Mouse (Mus musculus) layer of hippocampus, postnatal 25 days (tissue): Measurements from ENCODE around the gene Lbhd2. TPM values are rescaled to one million over a fixed set of nuclear protein-coding genes. Genes with fewer than 3 reads are reported as not detected.

Experiments
- DNase-seq, 2 experiments: peaks; one replicate each; pipeline ENCODE4 v3.0.0; 2022; ENCODE audit warnings: mixed read lengths in 2 of 2, low spot score in 1 of 2; ENCODE audit errors: extremely low spot score in 1 of 2
- total RNA-seq, 2 experiments: library from RNA; stranded (reverse); gene quantifications; 2 replicates each; pipeline ENCODE4 v1.2.3; 2021

The Lbhd2 gene
- total RNA-seq, 2 experiments from 2014 or later: 0.86 TPM; not detected in 1

DNA sequence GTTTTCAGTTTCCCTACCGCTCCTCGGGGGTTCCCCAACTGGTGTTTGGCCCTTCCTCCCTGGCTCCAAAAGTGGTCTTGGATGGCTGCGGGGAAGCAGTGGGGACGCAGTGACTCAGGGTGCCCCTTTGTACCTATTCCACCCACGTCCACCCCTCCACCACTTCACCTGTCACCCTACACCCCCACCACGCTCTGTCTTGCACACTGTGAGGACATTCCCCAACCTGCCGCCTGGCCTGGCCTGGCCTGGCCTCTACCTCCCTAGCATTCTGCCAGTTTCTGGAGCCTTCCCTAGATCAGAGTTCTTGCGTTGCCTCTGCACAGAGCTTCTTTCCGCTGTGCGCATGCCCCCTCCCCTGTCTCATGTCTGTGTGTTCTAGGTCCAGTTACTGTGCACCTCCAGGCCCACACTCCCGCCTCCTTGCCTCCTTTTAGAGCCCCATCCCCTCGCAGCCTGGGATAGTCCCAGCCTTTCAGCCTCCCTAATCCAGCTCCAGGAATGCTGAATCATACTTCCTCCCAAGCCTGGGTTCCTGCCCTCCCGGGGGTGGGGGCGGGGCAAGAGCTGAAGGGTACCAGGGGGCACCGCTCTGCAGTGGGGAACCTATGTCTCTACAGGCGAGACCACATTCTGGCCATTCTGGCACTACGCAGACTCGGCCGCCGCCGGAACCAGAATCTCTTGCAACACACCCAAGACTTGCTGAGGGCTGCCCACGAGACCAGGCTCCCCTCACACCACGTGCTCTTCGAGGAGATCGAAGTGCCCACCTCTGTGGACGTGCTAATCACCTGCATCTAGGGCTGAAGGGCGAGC lies 23.6 kb downstream of the Lbhd2 start:
- no peak for DNase-seq

DNA sequence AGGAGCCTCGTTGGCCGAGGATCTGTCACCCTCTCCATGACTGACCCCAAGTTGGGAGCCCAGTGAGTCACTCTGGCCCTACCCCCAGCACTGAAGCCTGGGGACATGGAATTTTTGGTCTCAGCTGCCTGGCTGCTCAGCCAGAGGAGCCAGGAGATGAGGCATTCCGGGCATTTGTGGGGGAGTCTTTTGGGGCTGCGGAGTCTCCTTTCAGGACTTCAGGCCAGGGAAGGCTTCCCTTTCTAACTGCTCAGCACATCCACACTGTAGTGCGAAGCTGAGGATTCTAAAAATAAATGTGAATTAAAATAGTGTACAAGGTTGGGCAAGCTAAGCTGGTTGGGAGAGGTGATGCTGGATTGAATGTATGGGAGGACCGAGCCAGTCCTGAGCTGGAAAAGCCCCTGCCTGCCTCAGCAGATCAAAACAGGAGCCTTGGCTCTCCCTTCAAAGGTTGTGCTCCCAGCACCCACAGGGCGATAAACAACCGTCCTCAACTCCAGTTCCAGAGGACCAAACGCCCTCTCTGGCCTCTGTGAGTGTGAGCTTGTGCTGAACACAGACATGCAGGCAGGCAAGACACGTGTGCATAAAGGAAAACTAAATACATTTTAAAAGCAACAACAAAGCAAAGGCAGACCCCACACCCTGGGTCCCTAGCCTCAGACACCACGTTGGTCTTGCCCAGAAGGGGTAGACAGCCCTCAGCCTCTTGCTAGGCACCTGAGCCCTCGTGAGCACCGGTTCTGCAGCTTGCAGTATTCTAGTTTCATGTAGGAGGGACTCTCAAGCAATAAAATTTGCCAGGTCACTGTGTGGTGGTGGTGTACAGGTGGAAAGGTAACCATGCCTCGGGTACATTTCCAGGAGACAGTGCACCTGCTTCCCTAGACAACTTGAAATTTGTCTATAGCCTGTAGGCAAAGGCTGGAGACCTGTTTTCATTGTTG lies 24.5 kb downstream of the Lbhd2 start:
- no peak for DNase-seq

DNA sequence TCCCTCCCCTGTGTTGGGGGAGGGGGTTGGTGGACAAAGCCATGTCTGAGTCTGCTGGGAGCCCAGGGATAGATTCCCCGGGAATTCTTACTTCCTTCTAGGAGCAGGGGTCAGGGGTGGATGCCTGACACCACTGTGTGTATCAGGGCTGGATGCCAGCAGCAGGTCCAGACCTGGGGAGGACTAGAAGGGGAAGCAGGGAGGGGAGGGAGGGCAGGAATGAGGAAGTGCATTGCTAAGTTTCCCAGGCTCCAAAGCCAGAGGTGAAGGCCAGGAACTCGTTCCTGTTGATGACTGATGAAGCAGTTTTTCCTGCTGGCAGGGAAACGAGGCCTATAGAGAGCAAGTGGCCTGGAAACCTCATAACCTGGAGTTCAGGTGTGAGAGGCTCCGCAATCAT lies 25.5 kb downstream of the Lbhd2 start:
- no peak for DNase-seq

DNA sequence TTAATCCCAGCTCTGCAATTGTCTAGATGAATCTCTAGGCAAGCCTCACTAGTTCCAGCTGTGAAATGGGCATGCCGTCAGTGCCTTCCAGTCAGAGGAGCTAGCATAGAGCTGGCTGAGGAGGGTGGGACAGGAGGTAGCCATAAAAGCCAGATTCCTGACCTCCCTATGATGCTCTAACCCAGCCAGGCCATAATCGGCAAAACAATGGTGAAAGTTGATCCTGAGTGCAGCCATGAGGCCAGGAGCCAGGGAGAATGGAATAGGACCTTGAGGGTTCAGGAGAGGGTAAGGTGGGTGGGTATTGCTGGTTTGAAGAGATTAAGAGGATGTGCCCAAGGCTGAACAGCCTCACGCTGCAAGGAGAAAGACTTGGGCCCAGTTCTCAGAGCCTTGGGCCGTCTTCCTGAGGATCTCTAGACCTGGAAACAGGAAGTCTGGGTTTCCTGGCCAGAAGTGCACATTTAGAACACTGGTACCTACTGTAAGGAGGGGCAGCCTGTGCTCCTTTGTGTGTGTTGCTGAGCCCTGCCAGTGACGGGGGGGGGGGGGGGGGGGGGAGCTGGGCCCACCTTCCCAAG lies 26.2 kb downstream of the Lbhd2 start:
- no peak for DNase-seq

DNA sequence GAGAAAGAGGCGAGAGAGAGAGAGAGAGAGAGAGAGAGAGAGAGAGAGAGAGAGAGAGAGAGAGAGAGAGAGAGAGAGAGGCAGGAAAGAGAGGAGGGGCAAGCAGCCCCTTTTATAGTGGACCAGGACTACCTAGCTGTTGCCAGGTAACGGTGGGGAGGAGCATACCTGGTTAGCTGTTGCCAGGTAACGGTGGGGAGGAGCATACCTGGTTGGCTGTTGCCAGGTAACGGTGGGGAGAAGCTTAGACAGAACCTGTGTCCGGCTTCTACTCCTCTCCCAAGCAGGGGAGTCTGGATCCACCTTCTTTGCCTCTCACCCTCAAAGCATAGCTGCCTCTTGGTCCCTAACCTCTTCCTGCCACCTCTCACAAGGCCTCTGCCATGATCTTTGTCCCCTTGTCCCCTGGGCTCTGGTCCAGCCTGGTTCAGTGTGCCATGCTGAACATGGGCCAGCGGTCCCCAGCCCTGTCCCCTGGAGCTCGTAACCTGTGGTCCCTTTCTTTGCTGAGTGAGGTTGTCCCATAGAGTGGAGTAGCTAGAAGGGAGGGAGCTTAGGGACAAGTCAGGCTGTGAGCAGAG lies 27.6 kb downstream of the Lbhd2 start:
- DNase-seq: no peak

DNA sequence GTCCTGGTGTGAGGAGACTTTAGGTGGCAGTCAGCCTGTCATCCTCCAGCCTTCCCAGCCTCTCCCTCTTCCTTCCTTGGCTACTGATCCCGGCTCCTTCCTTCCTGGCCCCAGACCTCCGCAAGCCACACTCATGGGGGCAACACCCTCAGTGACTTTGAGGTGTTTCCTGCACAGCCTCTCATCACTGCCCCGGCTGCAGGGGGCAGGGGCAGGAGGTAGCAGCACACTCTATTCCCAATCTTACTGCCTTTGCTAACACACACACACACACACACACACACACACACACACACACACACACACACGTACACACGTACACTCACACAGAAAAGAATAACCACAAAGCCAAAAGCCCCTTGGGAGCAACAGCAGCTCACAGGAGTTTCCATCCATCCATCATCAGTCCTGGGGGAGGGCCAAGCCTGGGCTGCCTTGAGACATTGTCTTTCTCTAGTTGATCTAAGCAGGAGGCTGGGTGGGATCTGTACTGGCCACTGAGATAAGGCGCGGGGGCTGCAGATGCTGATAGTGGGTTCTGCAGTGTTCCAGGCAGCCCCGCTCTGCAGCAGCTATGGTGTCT lies 28.2 kb downstream of the Lbhd2 start:
- DNase-seq: no peak

DNA sequence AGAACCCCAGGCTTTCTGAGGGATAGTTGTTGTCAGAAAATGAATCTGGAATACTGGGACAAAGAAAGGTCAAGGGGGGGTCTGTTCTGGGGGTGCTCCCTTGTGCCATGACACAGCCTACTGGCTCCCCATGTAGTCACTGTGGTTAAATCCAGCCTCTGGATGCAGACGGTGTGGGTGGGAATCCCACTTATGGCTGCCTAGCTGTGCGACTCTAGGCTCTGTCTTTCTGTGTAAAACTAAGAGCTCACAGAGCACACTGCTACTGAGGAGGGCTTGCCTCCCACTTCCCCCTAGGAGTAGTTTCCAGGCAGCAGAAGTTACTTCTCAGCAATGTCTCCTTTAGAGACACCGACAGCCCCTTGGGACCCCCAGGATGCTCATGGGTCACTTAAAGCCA lies 29.6 kb downstream of the Lbhd2 start:
- DNase-seq: no peak

DNA sequence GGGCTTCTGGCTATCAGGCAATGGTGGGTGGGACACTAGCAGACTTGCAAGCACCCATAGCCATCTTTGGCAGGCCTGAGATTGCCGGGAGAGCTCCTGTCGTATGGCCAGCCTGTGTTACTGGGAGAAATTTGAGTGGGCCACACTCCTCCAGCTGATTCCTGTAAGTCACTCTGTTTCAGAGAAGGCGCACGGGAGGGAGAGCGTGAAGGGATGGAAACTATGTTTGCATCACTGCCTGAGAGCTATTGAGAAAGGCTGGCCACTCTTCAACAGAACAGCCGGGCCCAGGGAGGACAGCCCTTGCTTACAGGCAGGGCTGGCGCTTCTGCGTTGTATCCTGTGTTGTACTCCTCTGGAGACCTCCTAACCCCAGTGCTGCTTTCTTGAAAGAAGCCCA lies 30.0 kb downstream of the Lbhd2 start:
- no peak for DNase-seq

DNA sequence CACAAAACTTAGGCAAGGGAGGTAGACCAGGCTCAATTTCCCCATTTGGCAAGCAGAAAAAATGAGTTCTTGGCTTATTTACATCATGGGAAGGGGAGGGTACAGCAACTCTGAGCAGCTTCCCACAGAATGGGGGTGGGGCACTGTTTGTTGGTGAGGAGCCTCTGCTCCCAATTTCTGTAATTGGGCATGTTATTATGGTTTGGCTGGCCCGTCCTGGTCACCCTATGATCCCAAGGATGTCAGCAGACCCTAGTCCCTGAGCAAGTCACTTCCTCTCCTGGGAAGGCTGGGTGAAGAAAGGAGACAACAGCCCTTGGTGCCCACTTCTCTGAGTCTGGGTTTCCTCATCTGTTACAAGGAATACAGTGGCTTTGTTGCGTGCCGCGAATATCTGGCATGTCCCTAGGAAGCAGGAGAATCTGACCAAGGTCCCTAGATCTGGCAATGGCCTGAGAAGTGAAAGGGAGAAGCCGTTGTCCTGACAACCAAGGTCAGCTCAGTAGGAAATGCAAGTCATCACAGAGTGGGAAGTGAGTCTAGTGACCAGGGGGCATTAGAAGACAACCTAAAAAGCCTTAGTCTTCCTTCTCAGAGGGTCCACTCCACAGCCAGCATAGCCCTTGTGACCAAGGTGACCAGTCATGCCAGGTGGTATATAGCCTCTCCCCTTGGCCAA lies 30.8 kb downstream of the Lbhd2 start:
- DNase-seq: no peak

DNA sequence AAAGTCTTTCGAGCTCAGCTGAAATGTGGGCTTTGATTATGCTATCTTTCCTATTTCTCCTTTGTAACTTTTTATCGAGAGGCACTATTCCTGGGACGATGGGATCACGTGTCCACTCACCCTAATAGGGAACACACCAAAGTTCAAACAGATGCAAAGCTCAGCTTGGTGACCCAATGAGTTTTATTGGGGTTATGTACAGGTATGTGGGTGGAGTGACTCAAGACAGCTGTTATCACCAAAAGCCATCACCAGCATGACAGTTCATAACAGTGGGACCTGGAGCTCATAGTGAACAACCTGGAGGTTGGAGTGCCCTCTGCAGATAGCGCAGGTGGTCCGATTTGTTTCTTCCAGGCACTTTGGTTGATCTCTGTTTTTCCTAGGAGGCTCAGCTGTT lies 32.2 kb downstream of the Lbhd2 start:
- DNase-seq: no peak

DNA sequence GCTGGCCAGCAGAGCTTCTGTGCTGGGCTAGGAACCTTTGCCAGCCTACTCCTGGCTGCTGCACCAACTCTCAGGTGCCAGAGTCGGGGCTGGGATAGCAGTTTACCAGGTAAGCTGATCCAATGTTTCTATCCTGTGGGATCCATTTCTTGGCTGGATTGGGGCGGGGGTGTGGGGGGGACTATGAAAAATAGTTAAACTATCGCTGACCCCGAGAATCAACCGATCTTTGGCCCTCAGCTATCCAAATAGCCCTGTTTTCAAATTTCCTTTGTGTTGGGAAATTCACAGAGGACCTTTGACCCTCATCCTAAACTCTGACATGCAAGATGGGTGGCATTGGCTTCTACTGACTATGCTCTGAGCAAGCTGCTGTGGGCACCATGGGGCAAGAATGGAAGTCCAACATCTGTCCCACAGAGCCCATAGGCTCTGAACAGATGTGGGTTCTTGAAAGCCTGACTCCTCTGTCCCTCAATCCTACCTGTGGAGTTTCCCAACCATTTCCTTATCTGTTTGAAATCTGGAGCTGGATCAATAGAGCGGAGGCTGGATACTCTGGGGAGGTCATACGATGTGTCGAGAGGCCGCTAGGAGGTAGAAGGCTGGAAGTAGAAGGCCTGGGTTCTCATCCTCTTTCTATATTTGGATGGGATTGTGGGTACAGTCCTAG lies 34.2 kb downstream of the Lbhd2 start:
- no peak for DNase-seq

DNA sequence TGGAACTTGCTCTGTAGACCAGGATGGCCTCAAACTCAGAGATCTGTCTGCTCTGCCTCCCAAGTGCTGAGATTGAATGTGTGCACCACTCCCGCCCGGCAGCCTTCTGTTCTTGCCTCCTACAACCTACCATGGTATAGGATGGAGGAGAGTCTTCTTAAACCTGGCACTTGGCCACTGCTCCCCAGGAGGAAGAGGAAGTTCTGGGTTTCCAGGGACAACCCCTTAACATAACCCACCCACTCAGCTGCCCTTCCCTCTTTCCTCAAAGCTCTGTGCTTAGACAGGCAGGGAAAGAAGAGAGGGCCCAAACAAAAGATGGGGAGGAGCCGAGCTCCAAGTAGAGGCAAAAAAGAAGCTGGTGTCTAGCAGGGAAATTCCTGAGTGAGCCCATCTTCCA lies 34.9 kb downstream of the Lbhd2 start:
- no peak for DNase-seq

DNA sequence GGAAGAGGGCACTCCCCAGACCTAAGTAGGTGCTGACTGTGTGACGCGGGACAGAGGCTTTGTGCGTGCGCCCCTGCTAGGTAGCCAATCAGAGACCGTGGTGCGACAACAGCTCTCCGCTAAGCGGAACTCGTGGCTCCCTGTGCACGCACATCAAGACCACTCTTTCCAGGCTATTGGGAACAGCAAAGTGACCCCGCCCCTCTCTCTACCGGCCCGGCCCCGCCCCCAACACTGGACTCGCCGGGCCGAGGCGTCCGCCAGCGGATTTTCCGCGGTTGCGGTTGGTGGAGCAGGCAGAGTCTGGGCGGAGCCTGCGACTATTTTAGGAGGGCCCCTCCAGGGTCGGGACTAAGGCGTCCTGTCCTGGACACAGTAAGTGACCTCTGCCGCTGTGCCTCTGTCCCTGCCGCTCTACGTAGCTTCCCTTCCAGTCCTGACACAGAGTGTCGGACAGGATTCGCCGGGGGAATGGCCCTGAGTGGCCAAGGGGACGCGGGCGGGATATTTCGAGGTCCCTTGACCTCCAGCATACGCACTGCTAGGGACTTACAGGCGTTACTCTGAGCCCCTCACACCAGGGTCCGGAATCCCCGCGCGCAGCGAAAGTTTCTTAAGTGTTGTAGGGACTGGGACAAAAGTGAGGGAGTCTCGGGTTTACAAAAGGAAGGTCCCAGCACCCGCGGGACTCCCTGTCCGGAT lies 35.9 kb downstream of the Lbhd2 start, which contains the start of gene Tnfaip2:
Tnfaip2 (plus strand) TSS at position 161 of the 702 bp plus-strand sequence.
- DNase-seq: no peak

DNA sequence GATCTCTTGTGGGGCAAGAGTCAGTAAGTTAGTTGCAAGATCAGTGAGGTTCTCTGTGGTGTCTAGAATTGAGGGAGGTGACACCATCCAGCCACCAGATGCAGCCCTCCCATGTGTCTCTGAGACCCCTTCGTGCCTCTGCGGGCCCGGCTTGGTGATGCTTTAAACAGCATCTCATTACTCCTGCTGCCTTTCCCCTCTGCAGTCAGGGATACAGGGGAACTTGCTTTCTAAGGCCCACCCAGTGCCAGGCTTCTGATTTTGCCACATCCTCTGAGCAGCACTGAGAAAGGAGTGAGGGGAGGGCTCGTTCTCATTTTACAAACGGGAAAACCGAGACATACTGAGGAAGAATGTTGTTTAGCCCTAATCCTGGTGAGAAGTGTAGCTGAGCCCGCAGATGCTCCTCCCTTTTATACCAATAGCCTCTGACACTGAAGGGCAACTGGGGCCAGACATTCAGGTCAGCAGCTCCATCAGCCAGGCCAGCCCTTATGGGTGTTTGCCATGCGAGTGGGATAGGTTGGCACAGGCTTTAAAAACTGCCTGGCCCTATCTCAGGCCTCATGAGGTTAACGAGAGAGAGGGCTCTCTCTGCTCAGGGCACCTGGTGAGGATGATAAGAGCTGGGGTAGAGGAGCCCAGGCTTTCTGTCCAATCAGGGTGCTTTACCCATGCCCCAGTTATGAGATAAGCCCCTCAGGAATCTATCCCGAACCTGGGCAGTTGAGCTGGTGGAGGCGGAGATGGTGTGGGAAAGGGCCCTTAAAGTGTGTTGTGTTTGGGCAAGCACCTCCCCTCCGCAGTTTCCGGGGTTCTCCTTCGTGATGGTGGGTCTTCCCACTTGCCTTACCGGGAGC lies 36.6 kb downstream of the Lbhd2 start:
- no peak for DNase-seq

DNA sequence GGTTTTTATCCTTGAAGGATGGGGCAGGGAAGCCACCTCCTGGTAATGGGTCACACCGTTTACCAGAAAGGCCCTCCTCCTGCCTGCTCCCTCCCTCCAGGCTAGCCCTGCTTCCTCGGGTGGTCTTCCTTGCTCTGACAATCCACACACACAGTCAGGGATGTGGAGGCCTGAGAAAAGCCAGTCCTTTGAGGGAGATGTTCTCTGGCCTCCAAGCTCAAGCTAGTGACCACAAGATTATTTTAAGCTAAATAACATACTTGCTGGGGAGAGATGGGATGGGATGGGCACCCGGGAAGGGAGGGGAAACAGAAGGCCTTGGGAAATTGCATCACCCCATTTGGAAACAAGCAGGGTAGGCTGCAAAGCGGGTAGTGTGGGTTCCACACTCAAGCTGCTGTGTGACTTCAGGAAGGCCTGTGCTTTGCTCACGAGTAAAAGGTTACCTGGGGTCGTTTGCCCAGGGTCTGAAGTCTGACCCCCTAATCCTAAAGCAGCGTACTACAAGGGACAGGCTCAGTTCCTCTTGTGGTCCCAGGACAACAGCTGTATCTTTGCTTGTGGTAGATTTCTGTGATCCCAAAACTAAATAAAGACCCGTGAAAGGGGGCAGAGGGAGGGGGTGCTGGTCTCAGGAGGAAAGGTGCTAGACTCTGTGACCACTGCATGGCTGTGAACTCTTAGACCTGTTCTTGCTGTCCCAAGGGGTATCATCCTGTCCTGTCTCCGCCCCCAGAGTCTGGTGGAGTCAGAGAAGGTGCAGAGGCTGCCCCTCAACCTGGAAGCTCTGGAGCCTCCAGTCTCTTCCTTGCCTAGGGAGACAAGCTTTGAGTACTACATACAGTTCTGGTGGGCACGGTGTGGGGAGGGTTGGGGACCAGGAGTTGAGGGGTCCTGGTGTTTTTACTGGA lies 37.6 kb downstream of the Lbhd2 start:
- DNase-seq: no peak

DNA sequence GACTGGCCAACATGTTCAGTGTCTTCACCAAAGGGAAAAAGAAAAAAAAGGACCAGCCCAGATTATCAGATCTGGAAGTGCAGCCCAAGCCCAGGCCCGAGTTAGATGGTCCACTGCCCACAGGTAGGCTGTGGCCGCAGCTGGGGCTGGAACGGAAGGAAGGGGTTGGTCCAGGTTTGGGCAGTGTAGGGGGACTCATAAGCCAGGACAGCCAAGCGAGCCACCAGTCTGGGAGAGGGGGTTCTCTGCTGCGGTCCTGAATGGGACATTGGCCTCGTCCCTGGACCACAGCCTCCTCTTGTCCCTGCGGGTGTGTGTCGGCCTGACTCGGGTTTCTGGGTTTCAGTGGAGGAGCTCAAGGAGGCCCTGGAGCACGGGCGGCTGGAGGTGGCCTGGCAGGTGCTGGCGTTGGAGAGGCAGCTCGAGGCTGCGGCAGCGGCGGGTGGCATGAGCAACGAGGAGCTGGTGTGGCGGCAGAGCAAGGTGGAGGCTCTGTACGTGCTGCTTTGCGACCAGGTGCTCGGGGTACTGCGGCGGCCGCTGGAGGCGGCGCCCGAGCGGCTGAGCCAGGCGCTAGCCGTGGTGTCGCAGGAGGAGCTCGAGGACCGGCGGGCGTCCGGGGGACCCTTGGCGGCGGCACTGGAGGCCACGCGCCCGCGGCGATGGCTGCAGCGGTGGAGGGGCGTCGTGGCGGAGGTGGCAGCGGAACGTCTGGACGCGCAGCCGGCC lies 38.7 kb downstream of the Lbhd2 start:
- no peak for DNase-seq
